Mouse (Mus musculus): ENCODE data around the gene Slc35e3. TPM values are rescaled to one million over a fixed set of nuclear protein-coding genes. Genes with fewer than 3 reads are reported as not detected.

The Slc35e3 gene
- total RNA-seq (2014; fragmentation: Nextera tagmentation) (6.1 and 12.7 TPM in 2 replicates), total RNA-seq (2017) (14.4 and 18.9 TPM in 2 replicates)

DNA sequence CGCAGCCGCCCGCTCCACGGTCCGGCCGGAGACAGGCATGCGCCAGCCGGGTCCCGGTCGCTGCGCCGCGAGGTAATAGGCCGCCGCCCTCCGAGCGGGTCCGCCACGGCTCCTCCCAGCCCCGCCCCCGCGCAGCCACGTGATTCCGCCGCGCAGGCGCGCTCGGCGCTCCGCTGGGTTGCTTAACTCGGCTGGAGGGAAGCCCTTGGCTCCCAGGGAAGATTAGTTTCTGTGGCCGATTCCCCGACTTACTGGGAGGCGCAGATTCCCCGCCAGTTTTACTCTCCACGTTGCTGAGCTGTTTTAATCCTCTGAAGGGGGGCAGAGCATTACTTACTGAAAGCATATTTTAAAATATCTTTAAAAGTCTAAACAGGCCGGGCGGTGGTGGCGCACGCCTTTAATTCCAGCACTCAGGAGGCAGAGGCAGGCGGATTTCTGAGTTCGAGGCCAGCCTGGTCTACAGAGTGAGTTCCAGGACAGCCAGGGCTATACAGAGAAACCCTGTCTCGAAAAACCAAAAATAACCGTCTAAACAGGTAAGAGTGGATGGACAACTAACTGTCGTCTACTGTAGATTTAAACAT, at the start of gene Slc35e3:
Gene Slc35e3 (minus strand): TSS at position 69 of the 587 bp plus-strand sequence.
- ATAC-seq (replicated peaks; ENCODE audit: poor library complexity, severe bottlenecking), result peak; percentile 86

DNA sequence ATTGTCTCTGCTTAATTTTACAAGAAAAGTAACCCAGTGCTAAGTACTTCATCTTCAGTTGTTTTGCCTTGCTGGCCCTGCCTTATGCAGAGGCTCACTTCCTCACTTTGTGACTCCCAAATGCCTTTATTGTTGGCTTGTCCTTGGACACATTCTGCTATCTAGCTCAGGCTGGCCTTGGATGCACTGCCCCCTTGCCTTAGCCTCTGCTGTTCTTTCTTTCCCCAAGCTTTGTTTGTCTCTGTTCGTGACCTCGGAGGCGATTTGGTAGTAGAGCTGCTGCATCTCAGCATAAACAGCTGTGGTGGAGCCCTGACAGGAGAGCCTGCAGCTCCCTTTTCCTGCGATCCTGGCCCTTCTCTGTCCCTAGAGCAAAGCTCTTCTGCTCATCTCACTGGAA, 49.0 kb upstream of the Slc35e3 start:
- ATAC-seq (replicated peaks; ENCODE audit: poor library complexity, severe bottlenecking), result no peak

DNA sequence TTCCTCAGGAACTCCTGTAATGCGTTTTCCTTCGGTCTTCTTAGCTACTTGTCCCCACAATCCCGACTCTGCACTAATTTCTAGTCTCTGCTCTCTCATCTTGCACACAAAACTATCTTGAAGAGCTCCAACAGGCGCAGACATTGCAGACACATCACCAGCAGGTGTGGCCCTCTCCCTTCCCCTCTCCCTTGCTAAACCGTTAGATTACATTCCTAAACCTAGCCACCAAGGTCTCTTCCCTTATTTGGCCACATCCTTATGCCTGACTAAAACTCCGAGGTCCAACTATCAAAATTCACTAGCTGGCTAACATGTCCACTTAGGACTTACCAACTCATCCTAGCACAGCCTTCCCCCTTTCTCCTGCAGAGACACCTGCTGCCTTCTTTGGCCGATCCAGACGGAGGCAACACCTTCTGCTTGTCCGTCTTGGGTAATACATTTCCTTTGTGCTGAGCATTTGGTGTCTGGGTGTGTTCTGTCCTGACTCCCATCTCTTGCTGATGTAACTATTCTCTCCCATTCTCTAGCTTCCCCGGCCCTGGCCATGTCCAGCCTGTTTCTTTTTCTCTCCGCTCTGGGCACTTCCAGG, 47.4 kb upstream of the Slc35e3 start:
- ATAC-seq (replicated peaks; ENCODE audit: poor library complexity, severe bottlenecking), result peak; percentile 30

DNA sequence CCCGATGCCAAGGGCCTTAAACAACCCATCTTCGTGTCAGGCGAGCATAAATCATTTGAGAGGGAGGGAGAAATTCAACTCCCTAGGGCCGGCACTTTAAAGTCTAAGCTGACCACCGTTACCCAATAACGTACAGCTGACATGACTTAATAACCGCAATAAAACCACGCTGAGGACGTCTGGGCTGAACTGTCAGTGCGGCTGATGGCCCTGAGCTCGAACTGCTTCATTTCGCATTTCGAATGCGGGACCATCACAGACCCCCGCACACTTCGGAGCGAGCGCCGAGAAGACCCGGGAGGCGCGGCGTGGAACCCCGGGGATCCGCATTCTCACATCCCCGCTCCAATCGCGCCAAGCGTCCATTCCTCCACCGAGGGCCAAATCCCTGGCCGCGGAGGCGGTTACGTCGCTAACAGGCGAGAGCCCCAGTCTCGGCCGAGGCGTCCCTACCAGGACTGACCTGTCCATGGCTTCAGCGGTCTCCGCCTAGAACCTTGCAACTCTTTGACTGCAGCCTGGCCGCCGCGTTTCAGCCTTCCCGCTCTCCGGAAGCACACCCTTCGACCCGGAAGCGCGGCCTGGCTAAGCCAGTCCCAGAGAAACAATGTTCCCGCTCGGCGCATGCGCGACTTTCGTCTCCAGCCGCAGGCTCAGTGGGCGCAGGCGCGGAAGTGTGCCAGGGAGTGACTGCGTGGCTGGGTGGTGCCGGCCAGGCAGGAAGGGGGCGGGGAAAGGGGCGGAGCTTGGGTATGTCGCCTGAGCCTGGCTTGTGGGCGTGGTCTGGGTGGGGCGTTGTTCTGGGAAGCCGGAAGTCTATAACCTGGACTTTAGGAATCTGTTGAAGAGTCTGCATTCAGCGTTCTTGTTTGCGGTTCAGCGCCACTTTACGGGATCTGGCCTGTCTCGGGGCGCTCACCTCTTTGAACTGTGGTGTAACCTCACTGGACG, 46.3 kb upstream of the Slc35e3 start, which contains the start of gene Nup107:
Gene Nup107 (minus strand): TSS at position 565 of the 951 bp plus-strand sequence.
- ATAC-seq (replicated peaks; ENCODE audit: poor library complexity, severe bottlenecking), result peak; percentile 89

DNA sequence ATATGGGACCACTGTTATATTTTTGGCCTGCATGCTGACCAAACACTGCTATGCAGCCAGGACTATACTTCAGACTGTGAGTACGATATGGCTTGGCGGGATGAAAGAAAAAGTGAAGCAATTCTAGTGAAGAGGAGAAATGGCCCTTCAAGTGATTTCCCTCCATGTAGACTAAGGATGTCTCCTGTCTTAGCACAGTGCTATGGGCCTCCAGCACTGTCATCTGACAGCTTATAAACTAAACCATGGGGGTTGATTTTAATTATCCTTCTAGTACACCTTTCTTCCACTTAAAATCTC, 45.0 kb upstream of the Slc35e3 start:
- ATAC-seq (replicated peaks; ENCODE audit: poor library complexity, severe bottlenecking), result no peak

DNA sequence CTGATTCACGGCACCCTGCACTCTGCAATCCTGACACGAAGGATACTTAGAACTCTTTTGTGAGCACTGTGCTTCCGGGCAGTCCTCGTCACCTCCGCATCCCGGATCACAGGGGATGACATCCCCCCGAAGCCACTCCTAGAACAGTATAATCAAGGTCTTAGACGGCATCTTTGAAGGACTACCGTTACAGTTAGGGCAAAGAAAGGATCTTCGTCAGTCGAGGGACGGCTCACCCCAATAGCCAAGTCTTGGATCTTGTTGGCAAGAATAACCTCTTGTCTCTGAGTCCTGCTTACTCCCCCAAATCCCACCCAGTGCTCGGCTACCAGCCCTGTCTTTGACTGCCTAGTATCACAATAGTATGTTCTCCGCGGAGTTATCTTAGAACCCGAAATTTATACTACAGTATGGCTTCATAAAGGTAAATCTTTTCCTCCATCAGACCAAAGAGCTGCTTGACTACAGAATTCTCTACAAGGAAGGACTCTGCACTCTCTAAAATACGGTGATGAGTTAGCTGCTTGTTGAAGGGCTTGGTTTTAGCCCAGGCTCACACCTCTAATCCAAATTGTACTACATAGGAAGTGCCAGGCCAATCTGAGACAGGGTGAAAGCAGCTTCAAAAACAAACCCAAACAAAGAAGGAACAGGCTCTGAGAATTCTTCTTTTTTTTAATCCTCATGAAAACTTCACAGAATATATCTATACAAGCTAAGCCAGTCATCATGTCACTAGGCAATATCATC, 44.4 kb upstream of the Slc35e3 start:
- no peak for ATAC-seq (replicated peaks; ENCODE audit: poor library complexity, severe bottlenecking)

DNA sequence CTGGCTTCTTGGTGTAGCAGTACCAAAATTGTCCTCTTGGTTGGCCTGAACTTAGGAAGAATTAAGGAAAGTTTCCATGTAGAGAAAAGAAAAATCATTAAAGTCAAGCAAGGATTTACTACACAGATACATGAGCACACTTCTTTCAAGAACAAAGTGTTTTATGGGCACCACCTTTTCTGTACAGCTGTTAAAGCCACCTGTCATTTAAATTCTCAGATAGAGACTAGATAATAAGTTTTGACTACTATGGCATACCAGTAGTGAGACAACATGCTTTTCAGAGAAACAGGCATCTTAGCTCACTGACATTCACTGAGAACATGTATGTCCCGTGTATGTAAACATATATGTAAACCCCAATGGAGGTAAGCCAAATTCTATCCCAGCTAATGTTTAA, 43.8 kb upstream of the Slc35e3 start:
- no peak for ATAC-seq (replicated peaks; ENCODE audit: poor library complexity, severe bottlenecking)

DNA sequence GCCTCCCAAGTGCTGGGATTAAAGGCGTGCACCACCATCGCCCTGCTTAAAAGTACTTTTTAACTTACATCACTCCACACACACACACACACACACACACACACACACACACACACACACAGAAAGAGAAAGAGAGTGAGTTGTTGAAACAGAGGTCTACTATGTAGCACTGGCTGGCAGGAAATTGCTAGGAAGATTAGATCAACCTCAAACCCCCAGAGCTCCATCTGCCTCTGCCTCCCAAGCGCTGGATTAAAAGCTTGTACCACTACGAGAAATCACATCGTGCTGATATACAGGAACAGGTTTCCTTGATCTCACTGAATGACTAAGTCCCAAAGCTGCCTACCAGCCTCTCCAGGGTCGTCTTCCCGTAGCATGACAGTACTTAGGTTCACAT, 38.5 kb upstream of the Slc35e3 start:
- 0 out of 2 replicates have a peak, but pooled peaks have one; percentile 42 for ATAC-seq (replicated peaks; ENCODE audit: poor library complexity, severe bottlenecking)

DNA sequence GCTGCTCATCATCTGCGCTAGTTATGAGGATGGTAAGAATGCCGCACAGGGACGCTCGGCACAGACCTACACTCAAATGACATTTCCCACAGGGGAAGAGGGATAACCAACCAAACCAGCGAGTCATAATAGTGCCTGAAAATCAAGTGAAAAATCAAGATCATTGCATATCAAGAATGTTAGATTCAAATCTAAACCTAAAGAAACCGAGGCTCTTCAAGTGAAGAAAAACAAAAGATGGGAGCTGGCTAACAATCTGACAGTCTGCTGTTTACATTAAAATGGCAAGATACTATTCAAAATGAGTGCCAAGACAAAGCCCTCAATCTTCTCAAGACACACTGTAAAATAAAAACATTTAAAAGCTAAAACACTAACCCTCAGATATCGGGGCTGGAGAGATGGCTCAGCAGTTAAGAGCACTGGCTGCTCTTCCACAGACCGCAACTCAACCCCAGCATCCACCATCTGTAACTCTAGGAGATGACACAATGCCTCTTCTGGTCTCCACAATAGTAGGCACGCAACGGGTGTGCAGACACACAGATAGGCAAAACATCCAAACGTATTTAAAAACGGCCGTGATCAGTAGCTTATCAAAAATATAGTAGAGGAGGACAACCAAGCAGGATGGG, 37.7 kb upstream of the Slc35e3 start:
- no peak for ATAC-seq (replicated peaks; ENCODE audit: poor library complexity, severe bottlenecking)

DNA sequence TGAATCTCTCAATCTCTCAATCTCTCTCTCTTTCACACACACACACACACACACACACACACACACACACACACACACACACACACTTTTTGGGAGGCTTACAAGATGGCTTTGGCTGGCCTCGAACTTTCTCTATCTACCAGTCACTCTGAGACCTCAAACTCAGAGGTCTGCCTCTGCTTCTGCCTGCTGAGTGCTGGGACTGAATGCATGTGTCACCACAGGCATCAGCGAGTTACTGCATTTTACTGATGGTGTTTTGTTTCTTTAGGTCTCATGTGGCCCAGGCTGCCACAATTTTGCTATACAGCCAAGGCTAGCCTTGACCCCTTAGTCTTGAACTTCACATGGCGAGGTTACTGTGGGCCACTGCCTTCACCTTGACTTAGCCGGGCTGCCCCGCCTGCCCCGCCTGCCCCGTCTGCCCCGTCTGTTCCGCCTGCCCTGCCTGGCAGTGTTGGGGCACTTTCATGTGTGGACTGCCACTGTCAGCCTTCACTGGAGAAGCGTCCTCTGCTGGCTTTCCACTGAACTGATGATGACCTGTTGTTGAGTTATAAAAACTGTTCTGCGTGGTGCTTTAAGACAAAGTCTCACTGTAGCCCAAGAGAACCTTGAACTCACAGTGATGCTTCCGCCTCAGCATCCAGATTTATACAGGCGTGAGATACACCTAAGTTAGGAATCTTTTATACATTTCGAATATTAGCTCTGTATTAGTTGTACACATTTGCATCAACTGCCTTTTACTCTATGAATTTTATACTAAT, 36.5 kb upstream of the Slc35e3 start:
- no peak for ATAC-seq (replicated peaks; ENCODE audit: poor library complexity, severe bottlenecking)

DNA sequence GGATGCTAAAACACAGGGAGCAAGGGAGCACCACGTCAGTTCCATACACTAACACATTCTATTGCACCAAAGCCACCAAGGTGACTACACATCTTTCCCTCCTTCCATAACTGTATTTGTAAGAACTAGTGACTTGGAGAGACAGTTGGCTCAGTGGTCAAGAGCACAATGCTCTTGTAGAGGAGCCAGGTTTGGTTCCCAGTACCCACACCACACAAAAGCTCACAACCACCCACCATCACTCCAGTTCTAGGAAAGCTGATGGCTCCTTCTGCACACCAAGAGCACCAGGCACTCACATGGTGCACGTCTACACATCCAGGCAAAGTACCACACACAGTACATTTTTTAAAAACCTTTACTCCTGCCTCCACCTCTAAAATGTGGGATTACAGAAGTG, 35.9 kb upstream of the Slc35e3 start:
- ATAC-seq (replicated peaks; ENCODE audit: poor library complexity, severe bottlenecking), result no peak

DNA sequence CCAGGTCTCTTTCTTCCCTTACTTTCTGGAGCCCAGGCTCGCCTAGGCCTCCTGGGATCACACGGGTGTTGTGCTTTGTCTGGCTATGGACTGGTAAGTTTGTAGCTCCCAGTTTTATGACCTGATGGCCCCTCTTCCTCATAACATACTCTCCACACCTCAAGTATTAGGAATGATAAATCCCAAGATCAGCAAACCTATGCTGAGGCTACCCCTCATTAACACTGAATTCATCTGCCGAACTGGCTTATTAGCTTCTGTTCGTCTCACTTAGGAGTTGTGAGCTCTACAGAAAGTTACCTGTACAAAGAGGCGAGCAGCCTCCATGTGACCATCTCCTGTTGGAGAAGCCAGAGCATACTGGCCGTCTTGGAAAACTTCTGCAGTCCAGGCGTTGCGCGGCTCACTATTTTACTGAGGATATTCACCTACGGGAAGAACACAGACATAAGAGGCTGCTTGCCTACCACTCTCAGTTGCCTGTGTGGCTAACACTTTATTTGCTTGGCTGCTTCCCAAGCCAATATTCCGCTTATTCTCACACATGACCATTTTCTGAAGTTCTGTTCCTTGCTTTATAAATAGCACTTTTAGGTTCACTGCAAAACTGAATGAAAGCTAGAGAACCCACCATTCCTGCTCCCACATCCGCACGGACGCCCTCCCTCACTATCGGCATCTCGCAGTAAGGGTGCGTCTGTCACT, 35.0 kb upstream of the Slc35e3 start:
- ATAC-seq (replicated peaks; ENCODE audit: poor library complexity, severe bottlenecking), result no peak

DNA sequence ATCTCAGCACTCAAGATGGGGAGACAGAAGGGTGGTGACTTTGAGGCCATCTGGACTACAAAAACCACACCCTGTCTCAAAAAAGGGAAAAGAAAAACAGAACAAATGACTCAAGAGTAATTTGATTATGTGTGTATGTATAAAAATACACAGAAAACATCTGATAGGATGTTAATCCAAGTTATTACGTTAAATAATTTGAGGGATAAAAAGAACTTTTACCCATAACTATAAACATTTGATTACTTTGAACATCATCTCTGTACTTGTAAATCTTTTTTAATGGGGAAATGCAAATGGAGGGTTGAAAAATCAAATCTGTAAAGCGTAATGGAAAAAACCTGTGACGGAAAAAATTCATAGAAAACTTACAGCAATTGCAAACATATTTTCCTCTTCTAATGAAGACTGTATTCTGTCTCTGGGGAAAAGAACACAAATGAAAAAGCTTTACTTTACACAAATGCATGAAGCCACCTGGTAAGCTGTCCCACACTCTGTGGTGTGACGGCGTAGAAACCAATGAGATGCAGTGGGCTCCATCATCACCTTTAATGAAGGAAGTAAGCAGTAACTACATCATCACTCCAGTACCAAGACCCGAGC, 34.2 kb upstream of the Slc35e3 start:
- ATAC-seq (replicated peaks; ENCODE audit: poor library complexity, severe bottlenecking), result 0 out of 2 replicates have a peak, but pooled peaks have one; percentile 15

DNA sequence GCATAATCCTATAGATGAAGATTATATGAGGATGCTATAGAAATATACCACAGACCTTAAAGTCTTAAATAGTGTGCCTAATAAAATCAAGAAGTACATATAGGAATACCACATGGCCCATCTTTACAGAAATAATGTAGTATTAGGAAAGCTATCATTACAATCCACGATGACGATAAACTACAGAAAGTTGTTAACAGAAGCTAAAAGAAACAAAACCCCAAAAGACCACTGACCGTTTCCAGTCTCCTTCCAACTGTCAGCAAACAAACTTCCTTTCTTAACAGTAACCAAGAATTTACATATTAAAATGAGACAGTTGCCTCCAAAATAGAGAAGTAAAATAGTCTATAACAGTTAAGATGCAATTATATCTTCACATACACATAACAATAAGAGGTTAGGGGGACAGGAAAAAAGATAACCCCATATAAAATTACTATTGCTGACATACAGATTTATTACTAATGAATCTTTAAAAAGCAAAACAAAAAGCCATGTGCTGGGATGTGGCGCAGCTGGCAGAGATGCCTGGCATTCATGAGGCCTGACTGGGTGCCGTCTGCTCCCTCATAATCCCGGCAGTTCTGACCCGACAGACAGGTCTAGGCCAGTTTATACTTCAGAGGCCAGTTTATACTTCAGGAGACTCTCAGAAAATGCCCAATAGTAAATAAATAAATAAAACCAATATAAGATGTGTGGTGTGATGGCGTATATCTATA, 33.6 kb upstream of the Slc35e3 start:
- peak; percentile 31 for ATAC-seq (replicated peaks; ENCODE audit: poor library complexity, severe bottlenecking)

DNA sequence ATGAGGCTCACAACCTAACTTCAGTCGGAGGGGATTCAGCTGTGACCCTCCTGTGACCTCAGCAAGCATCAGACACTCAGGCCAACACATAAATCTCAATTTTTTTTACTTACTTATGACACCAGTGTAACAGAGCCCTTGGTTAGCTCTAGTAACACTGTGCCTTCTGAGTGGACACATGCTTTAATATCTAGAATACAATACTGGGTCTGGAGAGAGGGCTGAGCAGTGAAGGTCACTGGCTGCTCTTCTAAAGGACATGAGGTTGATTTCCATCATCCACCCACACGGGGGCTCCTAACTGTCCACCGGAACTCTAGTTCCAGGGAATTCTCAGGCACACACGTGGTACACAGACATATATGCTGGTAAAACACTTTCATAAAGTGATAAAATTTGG, 32.8 kb upstream of the Slc35e3 start:
- ATAC-seq (replicated peaks; ENCODE audit: poor library complexity, severe bottlenecking), result no peak

DNA sequence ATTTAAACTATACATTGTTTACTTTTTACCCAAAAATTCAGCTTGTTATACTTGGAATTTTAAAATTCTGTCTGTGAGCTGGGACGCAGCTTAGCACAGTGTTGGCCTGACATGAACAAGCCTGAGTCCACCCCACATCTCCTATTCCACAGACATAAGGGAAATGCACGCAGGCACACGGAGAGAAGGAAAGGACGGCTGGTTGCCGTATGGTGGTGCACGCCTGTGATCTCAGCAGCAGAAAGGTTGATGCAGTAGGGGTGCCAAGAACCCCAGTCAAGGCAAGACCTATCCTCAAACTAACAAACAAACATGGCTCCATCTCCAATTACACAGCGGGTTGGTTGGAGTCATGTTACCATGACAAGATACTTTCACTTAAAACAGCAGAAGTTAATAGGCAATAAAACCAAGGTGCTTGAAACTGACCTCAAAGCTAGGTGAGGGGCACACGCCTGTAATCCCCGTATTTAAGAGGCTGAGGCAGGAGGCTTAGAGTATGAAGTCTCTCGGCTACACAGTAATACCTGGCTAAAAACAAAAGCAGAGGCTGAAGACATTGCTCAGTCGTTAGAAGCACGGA, 32.3 kb upstream of the Slc35e3 start:
- no peak for ATAC-seq (replicated peaks; ENCODE audit: poor library complexity, severe bottlenecking)

All from granulocyte monocyte progenitor cell, adult 5-6 weeks (primary cell).